Mouse (Mus musculus) layer of hippocampus, adult 9-11 months (tissue): ENCODE data around the gene Chn2.

Experiments used
- DNase-seq: peaks from one replicate; pipeline ENCODE4 v3.0.0; 2022

Chn2 gene

GRCm38 (mm10) chr6:54305777-54306176, 266.4 kb downstream of the Chn2 start:
- DNase-seq, result no peak

- DNase-seq, result peak; percentile 16
Measured at GRCm38 (mm10) chr6:54313071-54313470, 273.7 kb downstream of the Chn2 start.

GRCm38 (mm10) chr6:54318618-54319017, 279.3 kb downstream of the Chn2 start:
- no peak for DNase-seq

GRCm38 (mm10) chr6:54319198-54319597, 279.8 kb downstream of the Chn2 start:
- no peak for DNase-seq

GRCm38 (mm10) chr6:54320236-54320635, 280.9 kb downstream of the Chn2 start:
- DNase-seq, result no peak

GRCm38 (mm10) chr6:54325246-54325885, 286.0 kb downstream of the Chn2 start, which contains the start of gene Prr15:
TSS of gene Prr15 (plus strand) at chr6:54325835.
- no peak for DNase-seq

GRCm38 (mm10) chr6:54326671-54327625, 287.6 kb downstream of the Chn2 start:
- peak; percentile 56 for DNase-seq

GRCm38 (mm10) chr6:54327626-54328003, 288.3 kb downstream of the Chn2 start:
- peak; percentile 49 for DNase-seq

GRCm38 (mm10) chr6:54328783-54329182, 289.4 kb downstream of the Chn2 start:
- DNase-seq, result no peak

- no peak for DNase-seq
Measured at GRCm38 (mm10) chr6:54329598-54329997, 290.2 kb downstream of the Chn2 start.

GRCm38 (mm10) chr6:54330166-54330565, 290.8 kb downstream of the Chn2 start:
- no peak for DNase-seq

GRCm38 (mm10) chr6:54331765-54332164, 292.4 kb downstream of the Chn2 start:
- DNase-seq, result no peak

- DNase-seq, result no peak
Measured at GRCm38 (mm10) chr6:54332203-54332602, 292.8 kb downstream of the Chn2 start.

- DNase-seq, result no peak
Measured at GRCm38 (mm10) chr6:54333116-54333651, 293.8 kb downstream of the Chn2 start.

- no peak for DNase-seq
Measured at GRCm38 (mm10) chr6:54333652-54334396, 294.5 kb downstream of the Chn2 start.

GRCm38 (mm10) chr6:54337321-54337720, 298.0 kb downstream of the Chn2 start:
- peak; percentile 47 for DNase-seq

- no peak for DNase-seq
Measured at GRCm38 (mm10) chr6:54341133-54341532, 301.8 kb downstream of the Chn2 start.

- no peak for DNase-seq
Measured at GRCm38 (mm10) chr6:54342223-54342622, 302.9 kb downstream of the Chn2 start.
